Mouse (Mus musculus): ENCODE measurements around the gene Ccdc63.
A peak's percentile ranks its signal among the peaks of the same experiment; 100 is the strongest.
"Not testable (repeated sequence)": the region's sequence is repeated elsewhere in the genome, so short reads cannot be mapped to it uniquely, and the experiment has no call there.

Ccdc63 gene

GRCm38 (mm10) chr5:122140723-122141122 lies at the start of gene Ccdc63:
Ccdc63 (minus strand) TSS chr5:122140823.
- DNase-seq (ENCODE audit: extremely low spot score, low spot score) = no peak

GRCm38 (mm10) chr5:122189115-122189514 lies 48.5 kb upstream of the Ccdc63 start:
- no peak for DNase-seq (ENCODE audit: extremely low spot score, low spot score)

- not testable (repeated sequence) for DNase-seq (ENCODE audit: extremely low spot score, low spot score)
Measured at GRCm38 (mm10) chr5:122184858-122185257, 44.2 kb upstream of the Ccdc63 start.

GRCm38 (mm10) chr5:122184283-122184806 lies 43.7 kb upstream of the Ccdc63 start:
- DNase-seq (ENCODE audit: extremely low spot score, low spot score) = no peak

- DNase-seq (ENCODE audit: extremely low spot score, low spot score) = no peak
Measured at GRCm38 (mm10) chr5:122179665-122180064, 39.0 kb upstream of the Ccdc63 start.

GRCm38 (mm10) chr5:122176398-122176797 lies 35.8 kb upstream of the Ccdc63 start:
- DNase-seq (ENCODE audit: extremely low spot score, low spot score) = peak; percentile 45

GRCm38 (mm10) chr5:122175961-122176360 lies 35.3 kb upstream of the Ccdc63 start:
- DNase-seq (ENCODE audit: extremely low spot score, low spot score) = no peak

GRCm38 (mm10) chr5:122175402-122175801 lies 34.8 kb upstream of the Ccdc63 start:
- DNase-seq (ENCODE audit: extremely low spot score, low spot score) = no peak

- DNase-seq (ENCODE audit: extremely low spot score, low spot score) = no peak
Measured at GRCm38 (mm10) chr5:122171058-122171457, 30.4 kb upstream of the Ccdc63 start.

GRCm38 (mm10) chr5:122168344-122169069 lies 27.9 kb upstream of the Ccdc63 start:
- no peak for DNase-seq (ENCODE audit: extremely low spot score, low spot score)

GRCm38 (mm10) chr5:122166636-122167161 lies 26.1 kb upstream of the Ccdc63 start:
- no peak for DNase-seq (ENCODE audit: extremely low spot score, low spot score)

- no peak for DNase-seq (ENCODE audit: extremely low spot score, low spot score)
Measured at GRCm38 (mm10) chr5:122165233-122165915, 24.8 kb upstream of the Ccdc63 start.

GRCm38 (mm10) chr5:122164011-122164410 lies 23.4 kb upstream of the Ccdc63 start:
- DNase-seq (ENCODE audit: extremely low spot score, low spot score) = no peak

GRCm38 (mm10) chr5:122163194-122163593 lies 22.6 kb upstream of the Ccdc63 start:
- DNase-seq (ENCODE audit: extremely low spot score, low spot score) = no peak

- peak; percentile 39 for DNase-seq (ENCODE audit: extremely low spot score, low spot score)
Measured at GRCm38 (mm10) chr5:122158557-122159515, 18.2 kb upstream of the Ccdc63 start.

GRCm38 (mm10) chr5:122157827-122158381 lies 17.3 kb upstream of the Ccdc63 start, which contains the start of gene Ppp1cc:
Ppp1cc (plus strand) TSS chr5:122158278.
- DNase-seq (ENCODE audit: extremely low spot score, low spot score) = peak; percentile 98

GRCm38 (mm10) chr5:122156486-122156885 lies 15.9 kb upstream of the Ccdc63 start:
- DNase-seq (ENCODE audit: extremely low spot score, low spot score) = peak; percentile 27

GRCm38 (mm10) chr5:122155613-122156012 lies 15.0 kb upstream of the Ccdc63 start:
- no peak for DNase-seq (ENCODE audit: extremely low spot score, low spot score)

GRCm38 (mm10) chr5:122154782-122155181 lies 14.2 kb upstream of the Ccdc63 start:
- no peak for DNase-seq (ENCODE audit: extremely low spot score, low spot score)

- no peak for DNase-seq (ENCODE audit: extremely low spot score, low spot score)
Measured at GRCm38 (mm10) chr5:122154006-122154405, 13.4 kb upstream of the Ccdc63 start.

GRCm38 (mm10) chr5:122152508-122152907 lies 11.9 kb upstream of the Ccdc63 start:
- DNase-seq (ENCODE audit: extremely low spot score, low spot score) = not testable (repeated sequence)
